Mouse (Mus musculus): ENCODE data around the gene Mrps7. TPM values are rescaled to one million over a fixed set of nuclear protein-coding genes. Genes with fewer than 3 reads are reported as not detected.

The Mrps7 gene
- polyA plus RNA-seq, 2 experiments, result 47.4 to 86.6 TPM

DNA sequence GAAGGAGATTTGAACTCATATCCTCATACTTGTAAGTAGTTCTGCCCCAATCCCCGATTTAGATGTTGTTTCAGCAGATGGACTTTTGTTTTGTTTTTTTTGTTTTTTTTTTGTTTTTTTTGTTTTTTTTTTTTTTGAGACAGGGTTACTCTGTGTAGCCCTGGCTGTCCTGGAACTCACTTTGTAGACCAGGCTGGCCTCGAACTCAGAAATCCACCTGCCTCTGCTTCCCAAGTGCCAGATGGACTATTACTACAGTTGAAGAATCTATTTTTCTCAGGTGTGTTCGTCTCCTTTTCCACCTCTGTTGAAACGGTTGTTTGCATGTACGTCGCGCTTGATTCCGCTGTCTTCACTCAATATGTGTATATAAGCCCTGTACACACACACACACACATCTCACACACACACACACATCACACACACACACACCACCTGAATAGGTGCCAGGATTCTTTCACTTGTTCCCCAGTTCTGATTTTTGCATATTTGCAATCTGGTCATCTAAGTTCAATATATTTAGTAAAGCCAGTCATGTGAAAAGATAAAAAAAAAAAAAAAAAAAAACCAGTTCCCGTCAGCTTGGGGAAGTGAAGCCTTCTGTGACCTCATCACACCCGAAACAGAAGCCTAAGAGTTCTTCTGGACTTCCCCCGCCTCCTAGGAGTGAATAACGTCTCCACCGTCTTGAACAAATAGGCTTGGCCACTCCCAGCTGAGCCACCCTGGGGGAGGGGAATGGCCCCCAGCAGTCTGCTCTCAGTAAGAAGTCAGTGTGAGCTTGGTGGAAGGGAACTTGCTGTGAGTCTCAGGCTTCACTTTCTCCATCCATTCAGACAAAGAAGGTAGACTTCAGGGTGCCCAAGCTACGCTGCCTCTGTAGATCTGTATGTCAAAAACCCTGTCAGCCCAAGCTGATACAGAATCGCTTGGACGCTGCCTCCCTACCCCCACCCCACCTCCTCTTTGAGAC is 27.1 kb downstream of the Mrps7 start:
- Histone ChIP-seq H3K4me2 (replicated peaks; ENCODE audit: low read depth, low read length, severe bottlenecking) (no peak overlapping the region), H3K36me3 (ENCODE audit: control insufficient read depth, insufficient read depth, low read length) (no peaks in the 10 kb centered on the region), H3K9me3 (ENCODE audit: control insufficient read depth, low read length) (no peaks in the 10 kb centered on the region), H3K27ac (replicated peaks; ENCODE audit: low read depth, low read length) (no peak overlapping the region), H3K27me3 (ENCODE audit: control insufficient read depth, insufficient read depth, low read length) (no peaks in the 10 kb centered on the region), H3K4me3 (replicated peaks; ENCODE audit: low read length) (no peak overlapping the region), H3K9ac (ENCODE audit: low read depth, low read length, severe bottlenecking) (no peak overlapping the region), H3K4me1 (ENCODE audit: control insufficient read depth, insufficient read depth, low read length) (no peaks in the 10 kb centered on the region)
- TF ChIP-seq POLR2A (IDR thresholded peaks at IDR 0.05; ENCODE audit: borderline replicate concordance, extremely low read depth, insufficient read depth, insufficient read length), result no peak
- 51% methylated on average over 16 of the region's 16 CpGs for WGBS
- no peak for ATAC-seq (ENCODE audit: low FRiP score, low read depth)
- no peak for DNase-seq (ENCODE audit: low spot score)

DNA sequence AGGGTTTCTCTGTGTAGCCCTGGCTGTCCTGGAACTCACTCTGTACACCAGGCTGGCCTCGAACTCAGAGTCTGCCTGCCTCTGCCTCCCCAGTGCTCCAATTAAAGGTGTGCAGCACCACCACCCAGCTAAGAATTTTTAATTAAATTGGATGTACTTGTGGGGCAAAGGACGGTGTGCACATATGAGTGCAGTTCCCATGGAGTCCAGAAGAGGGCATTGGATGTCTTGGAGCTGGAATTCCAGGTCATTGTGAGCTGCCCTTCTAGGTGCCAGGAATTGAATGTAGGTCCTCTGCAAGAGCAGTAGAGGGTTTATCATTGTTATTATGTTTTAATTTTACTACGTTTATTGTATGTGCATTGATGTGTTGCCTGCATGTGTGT is 27.8 kb downstream of the Mrps7 start:
- Histone ChIP-seq H3K4me2 (replicated peaks; ENCODE audit: low read depth, low read length, severe bottlenecking) (no peak overlapping the region), H3K27ac (replicated peaks; ENCODE audit: low read depth, low read length) (no peak overlapping the region), H3K9me3 (ENCODE audit: control insufficient read depth, low read length) (no peaks in the 10 kb centered on the region), H3K27me3 (ENCODE audit: control insufficient read depth, insufficient read depth, low read length) (no peaks in the 10 kb centered on the region), H3K9ac (ENCODE audit: low read depth, low read length, severe bottlenecking) (no peak overlapping the region), H3K36me3 (ENCODE audit: control insufficient read depth, insufficient read depth, low read length) (no peaks in the 10 kb centered on the region), H3K4me3 (replicated peaks; ENCODE audit: low read length) (no peak overlapping the region), H3K4me1 (ENCODE audit: control insufficient read depth, insufficient read depth, low read length) (no peaks in the 10 kb centered on the region)
- TF ChIP-seq POLR2A (IDR thresholded peaks at IDR 0.05; ENCODE audit: borderline replicate concordance, extremely low read depth, insufficient read depth, insufficient read length), result no peak
- ATAC-seq (ENCODE audit: low FRiP score, low read depth) (no peak), DNase-seq (ENCODE audit: low spot score) (no peak)
- 14% methylated on average over 3 of the region's 3 CpGs for WGBS

DNA sequence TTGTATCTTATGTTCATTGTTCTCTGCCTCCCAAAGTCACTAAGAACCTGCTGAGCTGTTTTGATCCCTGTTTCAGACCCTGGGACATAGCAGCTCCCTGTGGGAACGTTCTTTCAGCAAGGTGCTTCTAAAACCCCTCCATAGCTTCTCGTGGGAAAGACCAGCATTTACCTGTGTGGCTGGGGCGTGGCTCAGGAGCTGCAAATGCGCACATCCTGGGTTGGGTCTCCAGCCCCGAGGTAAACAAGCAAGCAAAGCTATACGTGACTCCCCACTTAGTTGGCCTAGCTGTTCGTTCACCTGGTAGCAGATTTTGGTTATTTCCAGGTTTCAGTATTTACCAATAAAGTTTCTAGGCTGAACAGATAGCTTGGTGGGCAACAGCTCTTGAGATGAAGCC is 28.5 kb downstream of the Mrps7 start:
- Histone ChIP-seq H3K4me2 (replicated peaks; ENCODE audit: low read depth, low read length, severe bottlenecking) (no peak overlapping the region), H3K4me1 (ENCODE audit: control insufficient read depth, insufficient read depth, low read length) (no peaks in the 10 kb centered on the region), H3K9ac (ENCODE audit: low read depth, low read length, severe bottlenecking) (no peak overlapping the region), H3K9me3 (ENCODE audit: control insufficient read depth, low read length) (no peaks in the 10 kb centered on the region), H3K4me3 (replicated peaks; ENCODE audit: low read length) (no peak overlapping the region), H3K27me3 (ENCODE audit: control insufficient read depth, insufficient read depth, low read length) (no peaks in the 10 kb centered on the region), H3K27ac (replicated peaks; ENCODE audit: low read depth, low read length) (no peak overlapping the region), H3K36me3 (ENCODE audit: control insufficient read depth, insufficient read depth, low read length) (no peaks in the 10 kb centered on the region)
- WGBS, result 75% methylated on average over 7 of the region's 7 CpGs
- TF ChIP-seq POLR2A (IDR thresholded peaks at IDR 0.05; ENCODE audit: borderline replicate concordance, extremely low read depth, insufficient read depth, insufficient read length), result no peak
- DNase-seq (ENCODE audit: low spot score) (no peak), ATAC-seq (ENCODE audit: low FRiP score, low read depth) (no peak)

DNA sequence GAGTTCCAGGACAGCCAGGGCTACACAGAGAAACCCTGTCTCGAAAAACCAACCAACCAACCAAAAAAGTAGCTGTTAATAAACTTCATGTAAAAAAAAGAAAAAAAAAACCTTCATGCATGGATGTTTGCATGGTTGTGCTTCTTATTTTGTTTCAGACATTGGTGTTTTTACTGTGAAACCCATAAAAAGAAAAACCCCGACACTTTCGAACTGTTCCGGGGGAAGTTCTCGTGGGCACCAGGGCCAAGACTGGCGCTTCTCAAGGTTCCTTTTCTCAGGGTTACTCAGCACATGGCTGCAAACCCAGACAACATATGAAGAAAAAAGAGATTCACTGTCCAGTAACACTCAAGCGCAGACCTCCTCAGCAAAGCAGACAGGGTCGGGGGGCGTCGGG is 29.1 kb downstream of the Mrps7 start:
- whole genome bisulfite sequencing, result 86% methylated on average over 10 of the region's 10 CpGs
- Histone ChIP-seq H3K27me3 (ENCODE audit: control insufficient read depth, insufficient read depth, low read length) (no peaks in the 10 kb centered on the region), H3K9me3 (ENCODE audit: control insufficient read depth, low read length) (no peaks in the 10 kb centered on the region), H3K27ac (replicated peaks; ENCODE audit: low read depth, low read length) (no peak overlapping the region), H3K9ac (ENCODE audit: low read depth, low read length, severe bottlenecking) (no peak overlapping the region), H3K36me3 (ENCODE audit: control insufficient read depth, insufficient read depth, low read length) (no peaks in the 10 kb centered on the region), H3K4me2 (replicated peaks; ENCODE audit: low read depth, low read length, severe bottlenecking) (no peak overlapping the region), H3K4me3 (replicated peaks; ENCODE audit: low read length) (no peak overlapping the region), H3K4me1 (ENCODE audit: control insufficient read depth, insufficient read depth, low read length) (no peaks in the 10 kb centered on the region)
- TF ChIP-seq POLR2A (IDR thresholded peaks at IDR 0.05; ENCODE audit: borderline replicate concordance, extremely low read depth, insufficient read depth, insufficient read length), result no peak
- ATAC-seq (ENCODE audit: low FRiP score, low read depth) (no peak), DNase-seq (ENCODE audit: low spot score) (no peak)

DNA sequence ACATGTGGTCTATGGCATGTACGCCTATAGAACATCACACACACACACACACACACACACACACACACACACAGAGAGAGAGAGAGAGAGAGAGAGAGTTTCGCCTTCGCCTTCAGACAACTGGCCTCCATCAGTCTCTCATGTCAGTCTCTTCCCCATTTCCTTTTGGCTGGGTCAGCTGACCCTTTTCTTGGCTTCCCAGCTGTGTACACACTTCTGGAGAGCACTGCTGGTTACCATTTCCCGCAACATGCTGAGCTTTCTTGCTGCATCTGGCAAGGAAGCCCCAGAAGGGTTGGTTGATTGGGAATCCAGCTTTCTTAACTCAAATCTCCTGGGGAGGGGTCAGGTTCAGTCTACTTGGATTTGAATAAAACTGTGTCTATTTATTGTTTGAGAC is 30.4 kb downstream of the Mrps7 start:
- Histone ChIP-seq H3K27me3 (ENCODE audit: control insufficient read depth, insufficient read depth, low read length) (no peaks in the 10 kb centered on the region), H3K4me1 (ENCODE audit: control insufficient read depth, insufficient read depth, low read length) (no peaks in the 10 kb centered on the region), H3K9me3 (ENCODE audit: control insufficient read depth, low read length) (no peaks in the 10 kb centered on the region), H3K9ac (ENCODE audit: low read depth, low read length, severe bottlenecking) (no peak overlapping the region), H3K36me3 (ENCODE audit: control insufficient read depth, insufficient read depth, low read length) (no peaks in the 10 kb centered on the region), H3K4me3 (replicated peaks; ENCODE audit: low read length) (no peak overlapping the region), H3K4me2 (replicated peaks; ENCODE audit: low read depth, low read length, severe bottlenecking) (no peak overlapping the region), H3K27ac (replicated peaks; ENCODE audit: low read depth, low read length) (no peak overlapping the region)
- TF ChIP-seq POLR2A (IDR thresholded peaks at IDR 0.05; ENCODE audit: borderline replicate concordance, extremely low read depth, insufficient read depth, insufficient read length), result no peak
- DNase-seq (ENCODE audit: low spot score) (no peak), ATAC-seq (ENCODE audit: low FRiP score, low read depth) (no peak)
- WGBS, result 66% methylated on average over 4 of the region's 4 CpGs

All from limb, embryonic 14.5 days (tissue).